Mouse (Mus musculus): Measurements from ENCODE around the gene Focad. TPM values are rescaled to one million over a fixed set of nuclear protein-coding genes. Genes with fewer than 3 reads are reported as not detected.
A peak's percentile ranks its signal among the peaks of the same experiment; 100 is the strongest.

Focad gene
- total and polyA plus RNA-seq, 2 experiments from 2014 or later = 9.2 to 34.1 TPM

DNA sequence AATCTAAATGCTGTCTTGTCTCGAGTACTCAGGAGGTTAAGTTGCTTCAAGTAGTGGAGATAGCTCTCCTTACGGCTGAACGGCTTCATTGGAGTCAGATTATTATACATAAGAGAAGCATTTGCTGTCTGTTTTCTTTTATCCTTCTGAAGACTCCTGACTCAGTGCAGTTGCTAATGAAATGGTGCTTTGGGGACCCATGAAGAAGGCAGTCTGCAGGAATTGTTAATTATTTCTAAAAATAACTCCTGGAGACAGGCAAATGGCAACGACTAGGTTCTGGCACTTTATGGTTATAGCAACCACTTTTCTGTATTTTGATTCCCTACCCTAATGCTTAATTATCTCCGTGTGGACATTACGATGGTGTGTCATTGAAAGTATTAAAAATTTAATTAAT is 201.1 kb downstream of the Focad start:
- Histone ChIP-seq H3K9me3 (ENCODE audit: low read length) (no peaks in the 10 kb centered on the region), H3K27ac (no peak overlapping the region), H3K9ac (replicated peaks; ENCODE audit: low read length) (no peak overlapping the region), H3K4me2 (ENCODE audit: low read depth, low read length) (no peak overlapping the region), H3K36me3 (ENCODE audit: insufficient read depth, low read length) (no peaks in the 10 kb centered on the region), H3K27me3 (ENCODE audit: insufficient read depth, low read length) (no peaks in the 10 kb centered on the region), H3K4me1 (ENCODE audit: insufficient read depth, low read length) (no peaks in the 10 kb centered on the region), H3K4me3 (ENCODE audit: low read length) (no peak overlapping the region)
- no peak for ATAC-seq
- DNase-seq (ENCODE audit: low spot score) = peak; percentile 16
- TF ChIP-seq CTCF (IDR thresholded peaks at IDR 0.05; ENCODE audit: low read depth) = no peak
- 62% methylated on average over 6 of the region's 6 CpGs for WGBS

DNA sequence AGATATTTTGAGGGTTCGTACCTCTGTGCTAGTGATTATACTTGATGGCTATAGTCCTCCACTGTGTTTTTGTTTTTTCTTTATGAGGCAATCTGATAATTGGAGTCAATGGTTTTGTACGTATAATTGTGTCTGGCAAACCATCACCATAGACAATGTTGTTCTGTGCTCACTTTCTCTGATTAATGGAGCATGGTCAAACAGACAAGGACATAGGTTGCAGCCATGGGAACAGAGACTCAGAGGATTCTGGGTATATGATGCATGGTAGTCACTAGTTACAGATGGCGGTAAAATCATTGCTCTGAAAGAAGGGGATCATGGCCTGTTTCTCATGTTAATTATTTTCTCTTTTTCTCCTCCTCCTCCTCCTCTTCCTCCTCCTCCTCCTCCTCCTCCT is 205.1 kb downstream of the Focad start:
- Histone ChIP-seq H3K9ac (replicated peaks; ENCODE audit: low read length) (no peak overlapping the region), H3K4me1 (ENCODE audit: insufficient read depth, low read length) (no peaks in the 10 kb centered on the region), H3K36me3 (ENCODE audit: insufficient read depth, low read length) (no peaks in the 10 kb centered on the region), H3K9me3 (ENCODE audit: low read length) (no peaks in the 10 kb centered on the region), H3K27ac (no peak overlapping the region), H3K27me3 (ENCODE audit: insufficient read depth, low read length) (no peaks in the 10 kb centered on the region), H3K4me2 (ENCODE audit: low read depth, low read length) (no peak overlapping the region), H3K4me3 (ENCODE audit: low read length) (no peak overlapping the region)
- DNase-seq (ENCODE audit: low spot score) = no peak
- 69% methylated on average over 3 of the region's 3 CpGs for WGBS
- TF ChIP-seq CTCF (IDR thresholded peaks at IDR 0.05; ENCODE audit: low read depth) = no peak
- no peak for ATAC-seq

DNA sequence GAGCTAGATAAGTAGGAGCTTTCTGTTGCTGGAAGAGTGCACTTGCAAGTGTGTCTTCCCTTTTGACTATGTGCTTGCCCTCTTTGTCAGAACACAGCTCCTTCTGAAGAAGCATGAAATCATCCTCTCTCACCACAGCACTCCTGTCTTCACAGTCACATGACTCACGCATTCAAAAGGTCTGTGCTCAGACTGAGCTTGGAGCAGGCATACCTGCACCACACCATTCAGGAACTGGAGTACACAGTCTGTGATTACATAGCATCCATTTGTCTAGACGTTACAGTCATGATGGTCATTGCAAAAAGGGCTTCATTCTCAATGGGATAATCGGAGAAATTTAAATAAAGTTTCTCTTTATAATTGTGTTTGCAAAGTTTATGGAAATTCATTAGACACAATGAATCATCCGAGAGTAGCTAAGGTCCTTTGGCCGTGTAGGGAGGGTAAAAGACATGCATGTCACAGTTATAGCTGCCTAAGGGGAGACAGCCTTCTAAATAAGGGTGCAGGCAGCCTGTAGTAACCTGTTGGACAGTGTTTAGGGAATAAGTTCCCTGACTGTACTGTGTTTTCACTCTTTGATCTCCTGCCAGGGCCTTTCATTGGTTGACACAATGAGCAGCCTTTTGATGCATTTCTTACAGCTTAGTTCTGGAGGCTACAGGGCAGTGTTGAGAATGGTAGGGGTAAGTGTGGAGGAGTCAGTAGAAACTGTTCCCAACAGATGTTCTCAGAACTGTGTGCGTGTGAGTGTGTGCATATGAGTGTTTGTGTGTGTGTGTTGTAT is 206.6 kb downstream of the Focad start:
- DNase-seq (ENCODE audit: low spot score) (no peak), ATAC-seq (no peak)
- Histone ChIP-seq H3K9me3 (ENCODE audit: low read length) (no peaks in the 10 kb centered on the region), H3K27me3 (ENCODE audit: insufficient read depth, low read length) (no peaks in the 10 kb centered on the region), H3K4me1 (ENCODE audit: insufficient read depth, low read length) (no peaks in the 10 kb centered on the region), H3K4me3 (ENCODE audit: low read length) (no peak overlapping the region), H3K27ac (no peak overlapping the region), H3K9ac (replicated peaks; ENCODE audit: low read length) (no peak overlapping the region), H3K4me2 (ENCODE audit: low read depth, low read length) (no peak overlapping the region), H3K36me3 (ENCODE audit: insufficient read depth, low read length) (no peaks in the 10 kb centered on the region)
- no peak for TF ChIP-seq CTCF (IDR thresholded peaks at IDR 0.05; ENCODE audit: low read depth)
- WGBS = 78% methylated on average over 6 of the region's 6 CpGs

DNA sequence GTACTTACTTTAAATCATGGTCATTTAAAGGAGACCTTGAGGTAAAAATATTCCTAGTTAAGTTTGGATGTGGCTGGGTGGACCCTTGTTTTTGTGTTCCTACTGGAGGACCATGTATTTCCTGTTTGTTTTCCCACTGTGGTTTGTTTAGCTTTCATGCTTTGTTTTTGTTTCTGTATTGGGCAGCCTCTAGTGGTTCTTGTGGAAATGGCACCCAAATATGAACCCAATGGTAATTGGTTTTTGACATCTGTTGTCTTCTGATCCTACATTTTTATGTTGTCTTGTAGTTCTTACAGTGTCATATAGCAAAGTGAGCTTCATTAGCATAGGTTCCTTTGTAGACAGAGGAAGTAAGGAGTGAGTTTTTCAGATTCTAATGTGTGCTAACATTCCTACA is 207.9 kb downstream of the Focad start:
- peak; percentile 74 for DNase-seq (ENCODE audit: low spot score)
- Histone ChIP-seq H3K36me3 (ENCODE audit: insufficient read depth, low read length) (no peaks in the 10 kb centered on the region), H3K27ac (no peak overlapping the region), H3K4me1 (ENCODE audit: insufficient read depth, low read length) (no peaks in the 10 kb centered on the region), H3K9me3 (ENCODE audit: low read length) (no peaks in the 10 kb centered on the region), H3K27me3 (ENCODE audit: insufficient read depth, low read length) (no peaks in the 10 kb centered on the region), H3K9ac (replicated peaks; ENCODE audit: low read length) (no peak overlapping the region), H3K4me2 (ENCODE audit: low read depth, low read length) (no peak overlapping the region), H3K4me3 (ENCODE audit: low read length) (no peak overlapping the region)
- no peak for ATAC-seq
- peak; percentile 88 for TF ChIP-seq CTCF (IDR thresholded peaks at IDR 0.05; ENCODE audit: low read depth)

DNA sequence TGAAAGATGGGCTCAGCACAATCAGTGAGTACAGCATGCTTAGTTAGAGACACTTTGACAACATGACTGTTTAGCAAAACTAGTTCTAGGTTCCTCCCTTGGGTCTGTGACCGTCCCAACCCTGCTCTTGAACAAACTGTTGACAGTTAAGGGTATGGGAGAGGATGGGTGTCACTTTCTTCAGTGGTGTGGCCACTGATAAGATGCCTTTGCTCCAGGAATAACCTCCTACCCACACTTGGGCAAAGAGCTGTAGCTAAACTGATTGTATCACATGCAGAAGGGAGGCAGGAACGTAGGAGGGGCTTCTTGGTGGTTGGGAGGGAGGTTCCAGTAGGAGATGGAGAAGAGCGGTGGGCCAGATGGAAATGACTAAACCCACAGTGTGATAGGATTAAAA is 213.3 kb downstream of the Focad start:
- no peaks in the 10 kb centered on the region for H3K36me3 ChIP-seq (ENCODE audit: insufficient read depth, low read length)
- H3K9ac ChIP-seq (replicated peaks; ENCODE audit: low read length) = no peak overlapping the region
- WGBS = 93% methylated on average over 3 of the region's 3 CpGs
- no peak overlapping the region for H3K4me3 ChIP-seq (ENCODE audit: low read length)
- DNase-seq (ENCODE audit: low spot score) (no peak), ATAC-seq (no peak)
- no peaks in the 10 kb centered on the region for H3K27me3 ChIP-seq (ENCODE audit: insufficient read depth, low read length)
- H3K4me2 ChIP-seq (ENCODE audit: low read depth, low read length) = no peak overlapping the region
- no peak for TF ChIP-seq CTCF (IDR thresholded peaks at IDR 0.05; ENCODE audit: low read depth)
- no peak overlapping the region for H3K27ac ChIP-seq
- no peaks in the 10 kb centered on the region for H3K9me3 ChIP-seq (ENCODE audit: low read length)
- H3K4me1 ChIP-seq (ENCODE audit: insufficient read depth, low read length) = no peaks in the 10 kb centered on the region

DNA sequence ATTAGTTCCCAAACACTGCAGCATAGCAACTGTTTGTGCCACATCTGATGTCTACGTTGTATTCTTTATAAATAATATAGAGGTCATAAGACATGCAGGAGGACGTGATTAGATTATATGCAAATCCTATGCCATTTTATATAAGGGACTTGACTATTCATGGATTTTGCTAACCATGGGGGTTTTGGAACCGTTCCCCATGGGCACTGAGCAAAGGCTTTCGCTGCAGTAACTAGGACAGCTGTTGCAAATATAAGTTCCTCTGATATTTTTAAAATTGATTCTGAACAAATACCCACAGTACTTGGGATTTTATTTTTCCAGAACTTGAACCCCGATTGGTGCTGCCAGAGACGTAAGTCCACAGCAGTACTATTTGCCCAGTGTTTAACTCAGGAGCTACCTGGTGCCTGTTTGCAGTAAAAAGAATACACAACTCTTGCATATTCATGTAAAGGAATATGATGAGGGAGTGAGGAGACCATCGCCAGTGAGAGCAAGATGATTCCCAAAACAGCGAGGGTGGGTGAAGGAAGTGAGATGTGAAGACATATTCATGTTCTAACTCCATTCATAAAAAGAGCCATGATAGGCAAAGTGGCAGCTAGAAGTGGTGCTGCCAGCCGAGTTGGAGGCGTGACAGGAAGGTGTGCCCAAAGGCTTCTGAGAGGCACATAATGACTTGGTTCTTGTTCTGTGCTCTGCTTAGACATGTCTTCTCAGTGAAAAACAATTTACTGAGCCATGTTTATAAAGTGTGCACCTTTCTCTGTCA is 214.1 kb downstream of the Focad start:
- ATAC-seq (no peak), DNase-seq (ENCODE audit: low spot score) (no peak)
- Histone ChIP-seq H3K9me3 (ENCODE audit: low read length) (no peaks in the 10 kb centered on the region), H3K36me3 (ENCODE audit: insufficient read depth, low read length) (no peaks in the 10 kb centered on the region), H3K27me3 (ENCODE audit: insufficient read depth, low read length) (no peaks in the 10 kb centered on the region), H3K4me3 (ENCODE audit: low read length) (no peak overlapping the region), H3K9ac (replicated peaks; ENCODE audit: low read length) (no peak overlapping the region), H3K27ac (no peak overlapping the region), H3K4me2 (ENCODE audit: low read depth, low read length) (no peak overlapping the region), H3K4me1 (ENCODE audit: insufficient read depth, low read length) (no peaks in the 10 kb centered on the region)
- WGBS = 86% methylated on average over 10 of the region's 10 CpGs
- no peak for TF ChIP-seq CTCF (IDR thresholded peaks at IDR 0.05; ENCODE audit: low read depth)

DNA sequence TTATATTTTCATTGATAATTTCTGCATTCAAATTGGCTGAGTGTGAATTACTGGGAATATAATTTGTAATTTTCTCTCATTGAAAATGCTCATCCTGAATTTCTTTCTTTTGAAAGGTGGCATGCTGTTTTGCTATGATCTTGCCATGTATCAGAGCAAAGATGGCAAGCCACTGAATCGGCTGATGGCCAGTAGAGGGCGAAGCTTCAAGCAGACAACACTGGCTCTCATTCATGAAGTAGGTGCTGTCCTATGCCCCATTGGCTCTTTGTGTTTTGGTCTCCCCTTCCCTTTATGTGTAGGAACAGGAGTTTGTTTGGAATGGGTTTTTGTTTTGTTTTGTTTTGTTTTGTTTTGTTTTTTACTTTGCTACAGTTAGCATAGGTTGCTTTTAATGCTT is 215.2 kb downstream of the Focad start:
- no peaks in the 10 kb centered on the region for H3K4me1 ChIP-seq (ENCODE audit: insufficient read depth, low read length)
- H3K4me3 ChIP-seq (ENCODE audit: low read length) = no peak overlapping the region
- no peaks in the 10 kb centered on the region for H3K9me3 ChIP-seq (ENCODE audit: low read length)
- H3K36me3 ChIP-seq (ENCODE audit: insufficient read depth, low read length) = no peaks in the 10 kb centered on the region
- ATAC-seq (no peak), DNase-seq (ENCODE audit: low spot score) (peak; percentile 75)
- no peak overlapping the region for H3K27ac ChIP-seq
- H3K9ac ChIP-seq (replicated peaks; ENCODE audit: low read length) = no peak overlapping the region
- H3K27me3 ChIP-seq (ENCODE audit: insufficient read depth, low read length) = no peaks in the 10 kb centered on the region
- WGBS = 53% methylated on average over 2 of the region's 2 CpGs
- TF ChIP-seq CTCF (IDR thresholded peaks at IDR 0.05; ENCODE audit: low read depth) = peak; percentile 77
- H3K4me2 ChIP-seq (ENCODE audit: low read depth, low read length) = no peak overlapping the region

Data from hindbrain, postnatal 0 days (tissue).